Mouse (Mus musculus) brain, embryonic 14.5 days (tissue): ENCODE measurements around the gene Slc38a6.

Experiments
- CTCF ChIP-seq: fragments of 200-500 bp; IDR thresholded peaks from 2 replicates; pipeline ENCODE4 v1.5.1; 2012; ENCODE audit warnings: inconsistent platforms, mild to moderate bottlenecking, moderate library complexity, borderline replicate concordance; ENCODE audit not compliant: insufficient read depth, insufficient read length; ENCODE audit errors: extremely low read depth
- POLR2A ChIP-seq: fragments of 200-500 bp; IDR thresholded peaks from 2 replicates; pipeline ENCODE4 v1.6.1; 2012; ENCODE audit warnings: mild to moderate bottlenecking, inconsistent platforms, borderline replicate concordance; ENCODE audit not compliant: poor library complexity, insufficient read depth, insufficient read length, severe bottlenecking; ENCODE audit errors: extremely low read depth

GRCm38 (mm10) chr12:73260339-73260738, 26.2 kb upstream of the Slc38a6 start:
- TF ChIP-seq CTCF = no peak
- TF ChIP-seq POLR2A = no peak
